Mouse (Mus musculus): ENCODE results near the gene Sh3bgrl2.

DNA sequence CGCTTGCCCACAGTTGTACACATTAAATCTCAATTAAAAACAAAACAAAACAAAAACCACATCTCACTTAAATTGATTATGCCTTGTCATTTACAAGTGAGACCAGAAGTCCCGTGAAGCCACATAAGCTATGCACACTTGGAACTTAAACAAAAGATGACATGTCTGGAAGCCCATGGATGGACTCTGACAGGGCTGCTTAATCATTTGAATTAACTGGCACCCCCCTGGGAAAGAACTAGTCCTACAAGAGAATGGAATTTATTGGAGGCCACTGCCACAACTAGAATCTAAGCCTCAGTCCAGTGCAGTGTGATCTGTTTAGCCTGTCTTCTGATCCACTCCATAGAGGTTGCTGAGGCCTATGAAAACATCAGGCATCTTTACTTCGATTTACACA is 23.2 kb downstream of the Sh3bgrl2 start:
- no peak for TF ChIP-seq EP300 (IDR thresholded peaks at IDR 0.05; ENCODE audit: low read depth)
- no peak for TF ChIP-seq CTCF (IDR thresholded peaks at IDR 0.05; ENCODE audit: low read depth)
